Mouse (Mus musculus): ENCODE data around the gene Arhgef28. TPM values are rescaled to one million over a fixed set of nuclear protein-coding genes. Genes with fewer than 3 reads are reported as not detected.
"Not testable (repeated sequence)": the region's sequence is repeated elsewhere in the genome, so short reads cannot be mapped to it uniquely, and the experiment has no call there.

Arhgef28 gene
- total and polyA plus RNA-seq, 2 experiments from 2014 or later = 33.9 to 38.7 TPM

DNA sequence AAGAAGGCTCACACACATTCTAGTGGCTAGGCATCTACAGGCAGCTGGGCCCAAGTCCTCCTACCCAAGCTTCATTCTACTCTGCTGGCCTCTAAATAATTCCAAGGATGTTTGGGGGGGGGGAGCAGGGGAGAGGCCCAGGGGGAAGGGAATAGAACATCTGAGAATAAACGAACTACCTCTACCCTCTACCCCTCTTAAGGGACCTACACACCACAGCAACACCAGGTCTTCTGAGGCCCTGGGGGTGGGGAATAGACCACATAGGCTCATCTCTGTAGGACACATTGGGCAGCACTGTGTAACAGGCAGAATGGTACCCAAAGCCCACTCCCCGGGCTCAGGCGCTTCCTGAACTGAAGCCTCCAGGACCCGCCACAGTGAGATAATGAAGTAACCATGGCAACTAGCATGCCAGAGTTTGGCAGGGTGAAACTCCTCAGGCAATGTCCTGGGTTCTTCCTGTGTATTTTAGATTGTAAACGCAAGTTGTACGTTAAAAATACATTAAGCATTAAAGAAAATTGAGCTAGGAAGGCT, 177.5 kb downstream of the Arhgef28 start:
- TF ChIP-seq CTCF (IDR thresholded peaks at IDR 0.05; ENCODE audit: low read depth) = no peak
- Histone ChIP-seq H3K9ac (no peak overlapping the region), H3K27ac (ENCODE audit: low read depth, low read length) (no peak overlapping the region), H3K4me2 (ENCODE audit: low read depth) (no peak overlapping the region), H3K36me3 (ENCODE audit: insufficient read depth) (no peaks in the 10 kb centered on the region), H3K9me3 (ENCODE audit: low read length) (no peaks in the 10 kb centered on the region), H3K4me1 (ENCODE audit: insufficient read depth) (peaks cover 11% of the 10 kb centered on the region), H3K27me3 (ENCODE audit: insufficient read depth, low read length) (no peaks in the 10 kb centered on the region), H3K4me3 (ENCODE audit: low read depth, low read length) (no peak overlapping the region)
- ATAC-seq = peak; percentile 53
- WGBS = 19% methylated on average over 6 of the region's 6 CpGs
- peak; percentile 57 for DNase-seq

DNA sequence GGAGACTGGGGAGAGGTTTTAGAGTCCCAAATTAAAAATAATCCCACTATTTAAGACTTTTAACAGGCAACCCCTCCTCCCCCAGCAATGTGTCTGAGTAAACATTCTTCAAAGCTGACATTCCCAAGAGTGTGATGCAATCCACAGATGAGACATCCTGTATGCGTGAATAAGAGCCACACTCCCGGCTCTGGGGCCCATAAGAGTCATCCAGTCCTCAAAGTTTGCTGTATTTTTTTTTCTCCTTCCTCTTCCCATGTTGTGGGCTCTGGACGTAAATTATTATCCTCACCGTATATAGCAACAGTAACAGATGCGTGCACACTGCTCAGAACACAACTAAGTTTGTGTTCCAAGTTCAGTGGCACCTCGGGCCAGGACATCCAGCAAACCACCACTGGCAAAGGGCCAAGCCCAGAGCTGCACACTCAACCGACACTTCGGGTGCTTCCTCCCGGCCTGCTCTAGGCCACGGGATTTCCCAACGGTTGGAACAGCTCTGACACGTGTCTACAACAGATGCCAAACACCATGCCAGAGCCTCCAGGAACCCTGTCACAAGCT, 178.5 kb downstream of the Arhgef28 start:
- WGBS = 69% methylated on average over 12 of the region's 12 CpGs
- no peak for TF ChIP-seq CTCF (IDR thresholded peaks at IDR 0.05; ENCODE audit: low read depth)
- H3K9me3 ChIP-seq (ENCODE audit: low read length) = no peaks in the 10 kb centered on the region
- H3K9ac ChIP-seq = no peak overlapping the region
- DNase-seq (no peak), ATAC-seq (no peak)
- no peak overlapping the region for H3K4me3 ChIP-seq (ENCODE audit: low read depth, low read length)
- no peak overlapping the region for H3K27ac ChIP-seq (ENCODE audit: low read depth, low read length)
- peaks cover 11% of the 10 kb centered on the region for H3K4me1 ChIP-seq (ENCODE audit: insufficient read depth)
- no peaks in the 10 kb centered on the region for H3K36me3 ChIP-seq (ENCODE audit: insufficient read depth)
- H3K27me3 ChIP-seq (ENCODE audit: insufficient read depth, low read length) = no peaks in the 10 kb centered on the region
- H3K4me2 ChIP-seq (ENCODE audit: low read depth) = no peak overlapping the region

DNA sequence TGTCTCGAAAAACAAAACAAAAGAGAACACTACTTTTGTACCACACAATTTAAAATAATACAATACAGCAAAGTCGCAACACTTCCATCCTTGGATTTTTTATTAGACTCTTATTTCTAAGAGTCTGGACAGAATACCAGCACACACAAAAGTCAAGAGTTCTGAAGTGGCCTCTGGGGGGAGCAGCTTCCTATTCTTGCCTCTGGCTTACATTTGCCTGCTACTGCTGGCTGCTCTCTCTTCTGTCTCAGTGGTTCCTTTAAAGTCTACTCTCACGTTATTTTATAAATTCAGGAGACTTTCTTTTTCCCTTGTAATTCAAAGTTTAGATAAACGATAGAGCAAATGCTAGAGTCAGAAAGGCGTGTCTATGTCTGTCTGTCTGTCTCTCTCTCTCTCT, 179.1 kb downstream of the Arhgef28 start:
- Histone ChIP-seq H3K9ac (no peak overlapping the region), H3K9me3 (ENCODE audit: low read length) (no peaks in the 10 kb centered on the region), H3K4me2 (ENCODE audit: low read depth) (no peak overlapping the region), H3K4me1 (ENCODE audit: insufficient read depth) (peaks cover 11% of the 10 kb centered on the region), H3K27ac (ENCODE audit: low read depth, low read length) (no peak overlapping the region), H3K4me3 (ENCODE audit: low read depth, low read length) (no peak overlapping the region), H3K36me3 (ENCODE audit: insufficient read depth) (no peaks in the 10 kb centered on the region), H3K27me3 (ENCODE audit: insufficient read depth, low read length) (no peaks in the 10 kb centered on the region)
- 78% methylated on average over 5 of the region's 5 CpGs for WGBS
- no peak for TF ChIP-seq CTCF (IDR thresholded peaks at IDR 0.05; ENCODE audit: low read depth)
- no peak for ATAC-seq
- no peak for DNase-seq

DNA sequence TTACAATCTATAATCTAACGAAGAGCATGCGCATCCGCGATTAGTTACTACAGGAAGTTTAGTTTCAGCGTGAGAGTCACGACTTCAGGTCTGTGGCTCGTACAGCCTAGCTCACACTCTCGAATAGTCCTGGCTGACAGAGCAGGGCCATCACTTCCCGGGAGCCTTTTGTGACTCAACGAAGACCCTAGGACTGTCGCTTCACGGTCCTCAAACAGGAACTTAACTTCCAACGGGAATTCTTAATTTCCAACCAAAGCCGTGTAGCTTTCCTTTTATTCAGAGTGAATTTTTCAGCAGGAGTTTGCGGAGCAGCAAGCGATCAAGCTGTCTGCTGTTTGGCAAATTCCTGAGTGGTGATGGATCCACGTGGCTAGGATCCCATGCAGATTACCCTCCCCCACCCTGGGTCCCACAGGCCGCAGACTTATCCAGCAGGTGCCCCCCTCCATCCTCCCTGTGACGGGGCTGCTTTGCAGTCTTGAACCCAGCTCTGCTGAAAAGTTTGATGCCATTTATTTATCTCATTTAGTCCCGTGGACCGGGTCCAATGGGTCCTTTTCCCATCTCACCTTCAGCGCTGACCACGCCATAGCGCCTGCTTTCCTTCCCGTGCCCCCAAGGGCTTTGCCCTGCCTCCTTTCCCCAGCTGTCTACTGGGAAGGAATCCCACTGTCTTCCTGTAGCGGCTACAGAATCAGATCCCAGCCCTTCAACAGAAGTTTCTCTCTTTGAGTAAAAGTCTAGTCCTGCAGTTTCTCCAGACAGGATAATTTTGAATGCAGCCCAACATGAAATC, 180.3 kb downstream of the Arhgef28 start:
- no peak overlapping the region for H3K9ac ChIP-seq
- H3K36me3 ChIP-seq (ENCODE audit: insufficient read depth) = no peaks in the 10 kb centered on the region
- 71% methylated on average over 26 of the region's 26 CpGs for WGBS
- no peak overlapping the region for H3K27ac ChIP-seq (ENCODE audit: low read depth, low read length)
- no peak for ATAC-seq
- H3K4me1 ChIP-seq (ENCODE audit: insufficient read depth) = peaks cover 11% of the 10 kb centered on the region
- H3K27me3 ChIP-seq (ENCODE audit: insufficient read depth, low read length) = no peaks in the 10 kb centered on the region
- H3K4me3 ChIP-seq (ENCODE audit: low read depth, low read length) = no peak overlapping the region
- H3K4me2 ChIP-seq (ENCODE audit: low read depth) = no peak overlapping the region
- no peaks in the 10 kb centered on the region for H3K9me3 ChIP-seq (ENCODE audit: low read length)
- no peak for DNase-seq
- TF ChIP-seq CTCF (IDR thresholded peaks at IDR 0.05; ENCODE audit: low read depth) = no peak

DNA sequence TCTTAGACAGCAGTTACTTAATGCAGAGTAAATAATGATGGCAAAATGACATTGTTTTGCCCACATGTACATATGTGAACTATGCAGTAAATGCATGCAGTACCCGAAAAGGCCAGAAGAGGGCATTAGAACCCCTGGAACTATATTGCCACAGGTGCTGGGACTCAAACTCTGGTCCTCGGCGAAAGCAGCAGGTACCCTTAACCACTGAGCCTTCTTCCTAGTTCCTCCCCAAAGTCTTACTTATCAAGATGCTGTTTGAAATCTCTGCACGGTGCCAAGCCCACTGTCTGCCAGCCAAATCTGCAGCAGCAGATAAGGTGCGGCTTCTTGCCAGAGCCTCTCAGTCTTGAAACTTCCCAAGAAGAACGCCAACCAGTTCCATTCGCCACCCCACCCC, 181.1 kb downstream of the Arhgef28 start:
- H3K27me3 ChIP-seq (ENCODE audit: insufficient read depth, low read length) = no peaks in the 10 kb centered on the region
- DNase-seq (no peak), ATAC-seq (no peak)
- no peaks in the 10 kb centered on the region for H3K9me3 ChIP-seq (ENCODE audit: low read length)
- no peak overlapping the region for H3K4me3 ChIP-seq (ENCODE audit: low read depth, low read length)
- no peaks in the 10 kb centered on the region for H3K36me3 ChIP-seq (ENCODE audit: insufficient read depth)
- no peak overlapping the region for H3K4me2 ChIP-seq (ENCODE audit: low read depth)
- H3K9ac ChIP-seq = no peak overlapping the region
- WGBS = 81% methylated on average over 7 of the region's 7 CpGs
- no peak overlapping the region for H3K27ac ChIP-seq (ENCODE audit: low read depth, low read length)
- H3K4me1 ChIP-seq (ENCODE audit: insufficient read depth) = peaks cover 11% of the 10 kb centered on the region
- TF ChIP-seq CTCF (IDR thresholded peaks at IDR 0.05; ENCODE audit: low read depth) = peak; percentile 50

DNA sequence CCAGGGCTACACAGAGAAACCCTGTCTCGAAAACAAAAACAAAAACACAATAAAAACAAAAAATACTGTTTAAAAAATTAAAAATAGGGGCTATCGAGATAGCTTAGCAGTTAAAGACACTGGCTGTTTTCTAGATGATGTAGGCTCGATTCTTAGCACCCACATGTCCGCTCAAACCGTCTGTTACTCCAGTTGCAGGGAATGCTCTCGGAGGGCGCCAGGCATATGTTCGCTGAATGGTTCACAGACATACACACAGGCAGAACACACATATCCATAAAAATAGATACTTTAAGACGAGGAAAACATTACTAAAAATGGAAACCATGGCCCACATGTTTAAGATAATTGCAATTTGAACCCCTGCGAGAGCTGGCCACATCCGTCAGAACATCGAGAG, 181.6 kb downstream of the Arhgef28 start:
- no peak for ATAC-seq
- TF ChIP-seq CTCF (IDR thresholded peaks at IDR 0.05; ENCODE audit: low read depth) = no peak

DNA sequence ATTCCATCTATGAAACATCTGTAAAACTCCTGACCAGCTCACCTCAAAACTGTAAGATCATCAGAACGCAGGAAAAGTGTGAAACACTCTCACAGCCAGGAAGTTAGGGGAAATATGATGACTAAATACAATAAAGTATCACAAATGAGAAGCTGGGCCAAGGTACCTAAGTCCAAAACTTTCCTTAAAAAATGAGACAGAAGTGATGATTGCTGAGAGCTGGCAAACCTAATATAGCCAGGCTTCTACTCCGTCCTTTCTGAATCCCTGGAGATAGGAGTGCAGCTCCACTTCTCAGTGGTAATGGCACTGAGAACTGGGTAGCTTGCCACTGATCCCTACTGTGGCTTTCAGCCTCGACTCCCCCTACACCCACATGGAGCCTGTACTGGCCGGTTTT, 184.3 kb downstream of the Arhgef28 start:
- H3K9me3 ChIP-seq (ENCODE audit: low read length) = no peaks in the 10 kb centered on the region
- 0 out of 2 replicates have a peak, but pooled peaks cover 4% of the 10 kb centered on the region for H3K4me1 ChIP-seq (ENCODE audit: insufficient read depth)
- no peak overlapping the region for H3K27ac ChIP-seq (ENCODE audit: low read depth, low read length)
- no peaks in the 10 kb centered on the region for H3K36me3 ChIP-seq (ENCODE audit: insufficient read depth)
- H3K4me3 ChIP-seq (ENCODE audit: low read depth, low read length) = no peak overlapping the region
- no peak for TF ChIP-seq CTCF (IDR thresholded peaks at IDR 0.05; ENCODE audit: low read depth)
- DNase-seq = no peak
- ATAC-seq = no peak
- no peak overlapping the region for H3K4me2 ChIP-seq (ENCODE audit: low read depth)
- H3K9ac ChIP-seq = no peak overlapping the region
- no peaks in the 10 kb centered on the region for H3K27me3 ChIP-seq (ENCODE audit: insufficient read depth, low read length)
- 75% methylated on average over 4 of the region's 4 CpGs for WGBS

More for the DNA sequence above, 181.6 kb downstream of the Arhgef28 start:
- Histone ChIP-seq H3K4me1 (ENCODE audit: insufficient read depth) (peaks cover 11% of the 10 kb centered on the region), H3K4me3 (ENCODE audit: low read depth, low read length) (no peak overlapping the region), H3K27me3 (ENCODE audit: insufficient read depth, low read length) (no peaks in the 10 kb centered on the region), H3K4me2 (ENCODE audit: low read depth) (no peak overlapping the region), H3K27ac (ENCODE audit: low read depth, low read length) (no peak overlapping the region), H3K36me3 (ENCODE audit: insufficient read depth) (no peaks in the 10 kb centered on the region), H3K9ac (no peak overlapping the region), H3K9me3 (ENCODE audit: low read length) (no peaks in the 10 kb centered on the region)
- DNase-seq = no peak
- 89% methylated on average over 12 of the region's 12 CpGs for WGBS

DNA sequence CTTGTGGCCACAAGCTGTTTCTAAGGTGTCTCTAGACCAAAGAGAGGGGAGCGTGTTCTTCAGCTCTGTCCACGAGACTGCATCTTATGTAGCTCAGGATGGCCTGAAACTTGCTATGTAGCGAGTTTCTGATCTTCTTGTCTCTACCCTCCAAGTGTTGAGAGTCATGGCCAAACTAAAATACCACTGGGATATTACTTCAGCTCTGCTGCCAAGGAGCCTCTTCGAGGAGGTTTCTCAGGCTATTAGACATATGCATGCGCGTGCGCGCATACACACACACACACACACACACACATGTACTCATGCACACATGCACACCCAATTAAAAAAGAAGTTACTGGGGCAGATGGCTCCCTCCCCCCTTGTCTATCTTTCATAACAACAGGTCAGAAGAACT, 187.4 kb downstream of the Arhgef28 start:
- not testable (repeated sequence) for H3K4me1 ChIP-seq (ENCODE audit: insufficient read depth); DNase-seq; H3K9ac ChIP-seq; ATAC-seq; H3K4me3 ChIP-seq (ENCODE audit: low read depth, low read length); H3K4me2 ChIP-seq (ENCODE audit: low read depth); H3K36me3 ChIP-seq (ENCODE audit: insufficient read depth); H3K27ac ChIP-seq (ENCODE audit: low read depth, low read length); H3K9me3 ChIP-seq (ENCODE audit: low read length); H3K27me3 ChIP-seq (ENCODE audit: insufficient read depth, low read length)
- WGBS = 94% methylated on average over 8 of the region's 8 CpGs

Data from forebrain, postnatal 0 days (tissue).